Mouse (Mus musculus): ENCODE data around the gene Kctd3. TPM values are rescaled to one million over a fixed set of nuclear protein-coding genes. Genes with fewer than 3 reads are reported as not detected.

The Kctd3 gene
- polyA plus RNA-seq (2014; fragmentation: Nextera tagmentation; extraction: Ambion mirVana), result 22.7 and 23.8 TPM in 2 replicates

- no peaks in the 10 kb centered on the region for H3K36me3 ChIP-seq (ENCODE audit: control insufficient read depth, insufficient read depth, low read length)
- H3K4me3 ChIP-seq (ENCODE audit: low read depth, low read length), result peak within 1 kb of the TSS; percentile 96
- H3K9me3 ChIP-seq (ENCODE audit: control insufficient read depth, low read length), result no peaks in the 10 kb centered on the region
- peak within 1 kb of the TSS; percentile 68 for H3K27ac ChIP-seq (ENCODE audit: low read depth, low read length)
- peak within 1 kb of the TSS; percentile 96 for H3K4me2 ChIP-seq
- peaks cover 9% of the 10 kb centered on the region for H3K4me1 ChIP-seq (replicated peaks; ENCODE audit: control insufficient read depth, insufficient read depth, low read length)
- no peaks in the 10 kb centered on the region for H3K27me3 ChIP-seq (replicated peaks; ENCODE audit: control insufficient read depth, insufficient read depth, low read length)
- H3K9ac ChIP-seq (ENCODE audit: low read depth, low read length), result peak within 1 kb of the TSS; percentile 94
- ATAC-seq (replicated peaks; ENCODE audit: low FRiP score) (peak; percentile 89), DNase-seq (ENCODE audit: low spot score) (peak; percentile 93)
- WGBS, result under 1% methylated on average over 74 of the region's 74 CpGs
Observed at GRCm38 (mm10) chr1:189007239-189007979, at the start of gene Kctd3. Kctd3 (minus strand) TSS chr1:189007841.

GRCm38 (mm10) chr1:189057425-189057824 is 49.8 kb upstream of the Kctd3 start:
- no peaks in the 10 kb centered on the region for H3K36me3 ChIP-seq (ENCODE audit: control insufficient read depth, insufficient read depth, low read length)
- DNase-seq (ENCODE audit: low spot score) (no peak), ATAC-seq (replicated peaks; ENCODE audit: low FRiP score) (no peak)
- H3K27ac ChIP-seq (ENCODE audit: low read depth, low read length), result no peak overlapping the region
- WGBS, result 50% methylated on average over 4 of the region's 4 CpGs
- no peak overlapping the region for H3K9ac ChIP-seq (ENCODE audit: low read depth, low read length)
- H3K9me3 ChIP-seq (ENCODE audit: control insufficient read depth, low read length), result no peaks in the 10 kb centered on the region
- H3K4me1 ChIP-seq (replicated peaks; ENCODE audit: control insufficient read depth, insufficient read depth, low read length), result no peaks in the 10 kb centered on the region
- no peak overlapping the region for H3K4me3 ChIP-seq (ENCODE audit: low read depth, low read length)
- no peaks in the 10 kb centered on the region for H3K27me3 ChIP-seq (replicated peaks; ENCODE audit: control insufficient read depth, insufficient read depth, low read length)
- no peak overlapping the region for H3K4me2 ChIP-seq

GRCm38 (mm10) chr1:189055933-189056332 is 48.3 kb upstream of the Kctd3 start:
- ATAC-seq (replicated peaks; ENCODE audit: low FRiP score), result no peak
- Histone ChIP-seq H3K9me3 (ENCODE audit: control insufficient read depth, low read length) (no peaks in the 10 kb centered on the region), H3K27ac (ENCODE audit: low read depth, low read length) (no peak overlapping the region), H3K9ac (ENCODE audit: low read depth, low read length) (no peak overlapping the region), H3K36me3 (ENCODE audit: control insufficient read depth, insufficient read depth, low read length) (no peaks in the 10 kb centered on the region), H3K4me2 (no peak overlapping the region), H3K27me3 (replicated peaks; ENCODE audit: control insufficient read depth, insufficient read depth, low read length) (no peaks in the 10 kb centered on the region), H3K4me3 (ENCODE audit: low read depth, low read length) (no peak overlapping the region), H3K4me1 (replicated peaks; ENCODE audit: control insufficient read depth, insufficient read depth, low read length) (no peaks in the 10 kb centered on the region)
- DNase-seq (ENCODE audit: low spot score), result no peak
- 52% methylated on average over 2 of the region's 2 CpGs for WGBS

- Histone ChIP-seq H3K9ac (ENCODE audit: low read depth, low read length) (no peak overlapping the region), H3K9me3 (ENCODE audit: control insufficient read depth, low read length) (no peaks in the 10 kb centered on the region), H3K27ac (ENCODE audit: low read depth, low read length) (no peak overlapping the region), H3K27me3 (replicated peaks; ENCODE audit: control insufficient read depth, insufficient read depth, low read length) (no peaks in the 10 kb centered on the region), H3K36me3 (ENCODE audit: control insufficient read depth, insufficient read depth, low read length) (no peaks in the 10 kb centered on the region), H3K4me2 (no peak overlapping the region), H3K4me1 (replicated peaks; ENCODE audit: control insufficient read depth, insufficient read depth, low read length) (no peaks in the 10 kb centered on the region), H3K4me3 (ENCODE audit: low read depth, low read length) (no peak overlapping the region)
- WGBS, result 80% methylated on average over 8 of the region's 8 CpGs
- no peak for ATAC-seq (replicated peaks; ENCODE audit: low FRiP score)
- no peak for DNase-seq (ENCODE audit: low spot score)
Observed at GRCm38 (mm10) chr1:189054941-189055551, 47.4 kb upstream of the Kctd3 start.

- Histone ChIP-seq H3K36me3 (ENCODE audit: control insufficient read depth, insufficient read depth, low read length) (no peaks in the 10 kb centered on the region), H3K27me3 (replicated peaks; ENCODE audit: control insufficient read depth, insufficient read depth, low read length) (no peaks in the 10 kb centered on the region), H3K9me3 (ENCODE audit: control insufficient read depth, low read length) (no peaks in the 10 kb centered on the region), H3K27ac (ENCODE audit: low read depth, low read length) (no peak overlapping the region), H3K4me3 (ENCODE audit: low read depth, low read length) (no peak overlapping the region), H3K9ac (ENCODE audit: low read depth, low read length) (no peak overlapping the region), H3K4me1 (replicated peaks; ENCODE audit: control insufficient read depth, insufficient read depth, low read length) (no peaks in the 10 kb centered on the region), H3K4me2 (no peak overlapping the region)
- WGBS, result 49% methylated on average over 5 of the region's 5 CpGs
- ATAC-seq (replicated peaks; ENCODE audit: low FRiP score) (no peak), DNase-seq (ENCODE audit: low spot score) (no peak)
Observed at GRCm38 (mm10) chr1:189054191-189054590, 46.5 kb upstream of the Kctd3 start.

- Histone ChIP-seq H3K36me3 (ENCODE audit: control insufficient read depth, insufficient read depth, low read length) (no peaks in the 10 kb centered on the region), H3K9ac (ENCODE audit: low read depth, low read length) (no peak overlapping the region), H3K4me2 (no peak overlapping the region), H3K4me3 (ENCODE audit: low read depth, low read length) (no peak overlapping the region), H3K9me3 (ENCODE audit: control insufficient read depth, low read length) (no peaks in the 10 kb centered on the region), H3K27me3 (replicated peaks; ENCODE audit: control insufficient read depth, insufficient read depth, low read length) (no peaks in the 10 kb centered on the region), H3K4me1 (replicated peaks; ENCODE audit: control insufficient read depth, insufficient read depth, low read length) (no peaks in the 10 kb centered on the region), H3K27ac (ENCODE audit: low read depth, low read length) (no peak overlapping the region)
- DNase-seq (ENCODE audit: low spot score), result no peak
- 74% methylated on average over 4 of the region's 4 CpGs for WGBS
- ATAC-seq (replicated peaks; ENCODE audit: low FRiP score), result no peak
Observed at GRCm38 (mm10) chr1:189052189-189052588, 44.5 kb upstream of the Kctd3 start.

GRCm38 (mm10) chr1:189050122-189050521 is 42.5 kb upstream of the Kctd3 start:
- Histone ChIP-seq H3K27me3 (replicated peaks; ENCODE audit: control insufficient read depth, insufficient read depth, low read length) (no peaks in the 10 kb centered on the region), H3K4me1 (replicated peaks; ENCODE audit: control insufficient read depth, insufficient read depth, low read length) (no peaks in the 10 kb centered on the region), H3K36me3 (ENCODE audit: control insufficient read depth, insufficient read depth, low read length) (no peaks in the 10 kb centered on the region), H3K9ac (ENCODE audit: low read depth, low read length) (no peak overlapping the region), H3K4me2 (no peak overlapping the region), H3K4me3 (ENCODE audit: low read depth, low read length) (no peak overlapping the region), H3K9me3 (ENCODE audit: control insufficient read depth, low read length) (no peaks in the 10 kb centered on the region), H3K27ac (ENCODE audit: low read depth, low read length) (no peak overlapping the region)
- ATAC-seq (replicated peaks; ENCODE audit: low FRiP score) (no peak), DNase-seq (ENCODE audit: low spot score) (no peak)
- WGBS, result 73% methylated on average over 3 of the region's 3 CpGs

- Histone ChIP-seq H3K27ac (ENCODE audit: low read depth, low read length) (no peak overlapping the region), H3K36me3 (ENCODE audit: control insufficient read depth, insufficient read depth, low read length) (no peaks in the 10 kb centered on the region), H3K9me3 (ENCODE audit: control insufficient read depth, low read length) (no peaks in the 10 kb centered on the region), H3K9ac (ENCODE audit: low read depth, low read length) (no peak overlapping the region), H3K27me3 (replicated peaks; ENCODE audit: control insufficient read depth, insufficient read depth, low read length) (no peaks in the 10 kb centered on the region), H3K4me3 (ENCODE audit: low read depth, low read length) (no peak overlapping the region), H3K4me1 (replicated peaks; ENCODE audit: control insufficient read depth, insufficient read depth, low read length) (no peaks in the 10 kb centered on the region), H3K4me2 (no peak overlapping the region)
- DNase-seq (ENCODE audit: low spot score), result no peak
- ATAC-seq (replicated peaks; ENCODE audit: low FRiP score), result no peak
- WGBS, result 89% methylated on average over 2 of the region's 2 CpGs
Observed at GRCm38 (mm10) chr1:189048331-189048730, 40.7 kb upstream of the Kctd3 start.

- no peak overlapping the region for H3K9ac ChIP-seq (ENCODE audit: low read depth, low read length)
- DNase-seq (ENCODE audit: low spot score) (no peak), ATAC-seq (replicated peaks; ENCODE audit: low FRiP score) (no peak)
- no peak overlapping the region for H3K4me3 ChIP-seq (ENCODE audit: low read depth, low read length)
- no peaks in the 10 kb centered on the region for H3K27me3 ChIP-seq (replicated peaks; ENCODE audit: control insufficient read depth, insufficient read depth, low read length)
- H3K4me2 ChIP-seq, result no peak overlapping the region
- no peak overlapping the region for H3K27ac ChIP-seq (ENCODE audit: low read depth, low read length)
- H3K9me3 ChIP-seq (ENCODE audit: control insufficient read depth, low read length), result no peaks in the 10 kb centered on the region
- WGBS, result 74% methylated on average over 3 of the region's 3 CpGs
- H3K4me1 ChIP-seq (replicated peaks; ENCODE audit: control insufficient read depth, insufficient read depth, low read length), result no peaks in the 10 kb centered on the region
- no peaks in the 10 kb centered on the region for H3K36me3 ChIP-seq (ENCODE audit: control insufficient read depth, insufficient read depth, low read length)
Observed at GRCm38 (mm10) chr1:189047918-189048317, 40.3 kb upstream of the Kctd3 start.
